Mouse (Mus musculus) G1E-ER4 (cell line): ENCODE data around the gene Grin2b. TPM values are rescaled to one million over a fixed set of nuclear protein-coding genes. Genes with fewer than 3 reads are reported as not detected.

Experiments
- GATA1 ChIP-seq: IDR thresholded peaks from one replicate; pipeline ENCODE4 v1.8.0; 2012; ENCODE audit warnings: low read length, inconsistent platforms
- polyA plus RNA-seq: library from polyadenylated mRNA; stranded (reverse); fragments of >175 nt; gene quantifications from 2 replicates; pipeline ENCODE4 v1.2.3, GENCODE M21; 2012

The Grin2b gene
- polyA plus RNA-seq, result not detected in 2 replicates

- no peak for TF ChIP-seq GATA1
These were observed at the start of gene Grin2b for GRCm38 (mm10) chr6:136173191-136173896. Gene Grin2b (minus strand): TSS chr6:136173511.

DNA sequence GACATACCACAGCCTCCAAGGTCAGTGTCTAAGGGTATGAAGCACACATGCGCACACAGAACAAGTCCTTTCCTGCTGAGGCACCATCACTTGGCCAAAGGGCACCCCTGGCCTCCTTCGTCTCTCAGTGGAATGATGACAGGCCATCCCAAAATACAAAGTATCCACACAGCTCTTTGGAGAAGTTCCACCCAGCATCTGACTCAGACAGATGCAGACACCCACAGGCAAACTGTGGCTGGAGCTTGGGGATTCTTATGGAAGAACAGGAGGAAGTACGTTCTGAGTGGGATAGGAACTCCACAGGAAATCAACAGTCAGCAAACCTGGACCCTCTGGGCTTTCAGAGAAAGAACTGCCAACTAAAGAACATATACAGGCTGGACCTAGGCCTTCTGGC, 48.6 kb upstream of the Grin2b start:
- no peak for TF ChIP-seq GATA1

DNA sequence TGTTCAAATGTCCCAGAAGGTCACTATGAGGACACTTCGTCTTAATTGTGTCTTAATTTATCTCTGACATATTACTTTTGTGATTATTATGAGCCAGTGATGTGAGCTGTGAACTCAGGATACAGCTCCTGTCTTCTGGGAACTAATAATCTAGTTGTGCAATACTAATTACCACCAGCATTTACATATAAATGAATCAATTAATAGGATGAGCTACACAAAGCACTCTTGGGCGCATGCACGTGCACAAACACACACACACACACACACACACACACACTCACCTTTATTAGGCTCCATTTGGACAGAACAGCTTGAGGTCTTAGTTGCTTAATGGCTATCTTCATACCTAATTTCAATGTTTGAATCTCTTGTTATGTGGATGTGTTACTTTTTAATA, 37.1 kb upstream of the Grin2b start:
- TF ChIP-seq GATA1, result no peak

DNA sequence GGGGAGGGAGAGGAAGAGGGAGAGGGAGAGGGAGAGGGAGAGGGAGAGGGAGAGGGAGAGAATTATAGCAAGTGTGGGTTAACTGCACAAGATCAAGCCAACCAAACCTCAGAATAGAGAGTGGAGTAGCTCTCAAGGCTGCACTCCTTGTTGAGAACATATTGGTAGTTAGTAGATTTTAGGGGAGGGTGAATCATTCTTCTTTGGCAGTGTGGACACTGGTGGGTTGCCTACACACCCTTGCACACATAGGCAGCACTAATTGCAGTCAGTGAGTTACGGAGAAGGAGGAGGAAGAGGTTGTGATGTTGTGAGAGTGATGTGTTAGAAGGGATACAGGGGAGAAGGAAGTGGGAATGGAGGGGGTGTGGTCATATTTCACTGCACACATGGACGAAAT, 26.5 kb upstream of the Grin2b start:
- TF ChIP-seq GATA1, result no peak

GRCm38 (mm10) chr6:136194616-136195015, 21.3 kb upstream of the Grin2b start:
- TF ChIP-seq GATA1, result no peak

DNA sequence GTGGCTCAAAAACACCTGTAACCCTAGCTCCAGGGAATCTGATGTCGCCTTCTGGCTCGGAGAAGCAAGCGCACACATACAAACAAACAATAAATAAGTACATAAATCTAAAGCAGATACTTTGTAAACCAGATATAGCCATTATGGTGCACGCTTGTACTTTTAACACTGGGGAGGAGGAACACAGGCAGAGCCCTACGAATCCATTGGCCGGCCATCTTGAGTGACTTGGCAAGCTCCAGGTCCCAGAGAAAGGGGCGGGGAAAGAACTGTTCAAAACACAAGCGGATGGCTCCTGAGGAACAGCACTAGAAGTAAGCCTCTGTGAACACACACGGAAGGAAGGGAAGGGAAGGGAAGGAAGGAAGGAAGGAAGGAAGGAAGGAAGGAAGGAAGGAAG, 4.8 kb upstream of the Grin2b start:
- TF ChIP-seq GATA1, result no peak

- no peak for TF ChIP-seq GATA1
These were observed 515 bp downstream of the Grin2b start for GRCm38 (mm10) chr6:136172801-136173190.

DNA sequence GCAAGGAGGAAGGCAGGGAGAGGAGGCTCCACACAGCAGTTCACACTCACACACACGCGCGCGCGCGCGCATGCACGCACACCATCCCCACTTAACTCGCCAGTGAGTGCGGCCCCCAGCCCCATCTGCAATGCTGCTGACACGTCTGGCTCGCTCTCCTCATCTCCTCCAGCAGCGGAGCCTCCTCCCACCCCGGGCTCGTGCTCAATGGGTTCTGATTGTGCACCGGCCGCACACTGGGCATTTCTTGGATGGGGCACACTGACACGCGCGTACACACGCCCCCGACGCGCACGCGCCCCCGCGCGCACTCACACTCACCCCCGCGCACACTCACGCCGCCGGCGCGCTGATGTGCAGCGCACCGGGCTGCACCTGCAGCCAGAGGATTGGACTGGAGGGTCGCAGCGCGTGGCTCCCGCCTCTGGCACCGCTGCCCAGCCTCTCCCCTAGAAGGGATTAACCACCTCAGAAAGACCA, 1.1 kb downstream of the Grin2b start:
- TF ChIP-seq GATA1, result no peak

- no peak for TF ChIP-seq GATA1
These were observed 2.0 kb downstream of the Grin2b start for GRCm38 (mm10) chr6:136171343-136171742.

GRCm38 (mm10) chr6:136170381-136170780, 2.9 kb downstream of the Grin2b start:
- TF ChIP-seq GATA1, result no peak

DNA sequence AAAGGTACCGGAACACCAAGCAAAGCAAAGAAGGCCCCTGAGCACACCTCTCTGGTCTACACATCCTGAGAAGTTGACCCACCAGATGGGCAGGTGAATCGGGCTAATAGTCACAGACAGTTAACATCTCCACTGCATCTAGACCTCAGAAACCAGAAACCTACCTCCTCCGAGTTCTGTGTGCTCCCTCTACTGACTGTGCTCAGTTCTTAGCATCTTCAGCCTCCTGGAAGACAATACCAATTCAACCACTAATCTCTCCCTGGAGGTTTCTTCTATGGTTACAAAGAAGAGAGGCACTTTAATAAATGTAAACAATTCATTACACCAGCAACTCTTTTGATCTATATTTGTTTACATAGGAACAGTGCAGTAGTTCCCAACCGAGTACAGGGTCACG, 6.0 kb downstream of the Grin2b start:
- TF ChIP-seq GATA1, result no peak

DNA sequence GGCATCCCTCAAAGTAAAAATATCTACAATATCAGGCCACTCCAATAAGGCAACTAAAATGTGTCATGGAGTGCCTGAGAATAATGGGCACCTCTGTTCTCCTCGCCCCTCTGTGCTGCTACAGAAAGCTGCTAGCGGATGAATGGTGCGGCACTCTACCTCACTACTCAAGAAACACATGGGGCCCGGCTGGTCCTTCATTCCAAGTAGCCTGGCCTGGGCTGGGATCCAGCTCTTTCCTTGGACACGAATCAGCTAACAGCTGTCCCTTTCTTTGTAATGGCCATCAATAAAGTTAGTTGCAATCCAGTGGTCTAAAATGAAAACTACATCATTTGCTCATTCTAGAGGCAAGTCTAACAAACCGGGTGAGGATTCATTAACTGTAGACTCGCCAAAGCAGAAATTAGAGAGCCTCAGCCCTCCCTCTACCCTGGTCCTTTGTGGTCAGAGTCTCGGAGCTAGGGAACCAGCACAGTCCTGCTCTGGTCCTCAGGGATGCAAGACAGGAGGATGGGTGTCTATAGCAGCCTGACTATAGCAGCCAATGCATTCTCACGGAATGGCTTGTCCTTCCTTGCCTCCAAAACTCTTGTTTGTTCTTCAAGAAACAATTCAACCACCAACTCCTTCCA, 7.8 kb downstream of the Grin2b start:
- no peak for TF ChIP-seq GATA1

- TF ChIP-seq GATA1, result no peak
These were observed 11.2 kb downstream of the Grin2b start for GRCm38 (mm10) chr6:136162090-136162489.

DNA sequence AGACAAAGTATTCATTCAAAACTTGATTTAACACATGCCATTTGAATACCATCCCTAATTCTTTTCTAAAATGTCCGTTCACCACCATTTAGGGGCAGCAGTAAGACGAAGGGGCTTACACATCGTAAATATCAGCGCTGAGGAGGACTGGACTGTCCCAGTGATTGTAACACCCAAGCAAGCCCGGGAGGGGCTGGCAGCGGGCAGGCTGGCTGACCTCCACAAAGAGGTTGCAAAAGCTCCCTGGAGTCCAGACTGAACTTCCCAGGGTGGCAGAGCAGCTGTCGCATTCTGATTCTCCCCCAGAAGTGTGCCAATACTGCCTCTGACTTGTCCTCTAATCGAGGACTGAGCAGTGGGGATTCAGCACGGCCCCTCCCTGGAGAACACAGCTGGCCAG, 19.9 kb downstream of the Grin2b start:
- no peak for TF ChIP-seq GATA1

DNA sequence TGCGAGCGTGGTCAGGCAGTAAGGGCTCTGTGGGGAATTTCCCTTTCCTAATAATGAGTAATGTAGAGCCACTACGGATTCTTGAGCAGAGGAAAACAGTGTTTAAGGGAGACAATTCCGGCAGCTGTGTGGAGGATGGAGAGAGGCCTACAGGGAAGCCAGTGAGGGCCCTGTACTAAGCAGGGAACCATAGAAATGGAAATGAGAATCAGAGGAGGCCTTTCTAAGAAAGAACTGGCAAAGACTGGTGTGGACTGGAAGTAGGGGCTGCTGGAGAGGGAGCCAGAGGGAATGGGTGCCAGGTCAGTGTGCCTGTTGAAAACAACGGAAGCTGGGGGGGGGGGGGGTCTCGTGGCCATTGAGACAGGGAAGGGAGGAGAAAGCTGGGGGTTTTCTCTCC, 23.2 kb downstream of the Grin2b start:
- TF ChIP-seq GATA1, result no peak

DNA sequence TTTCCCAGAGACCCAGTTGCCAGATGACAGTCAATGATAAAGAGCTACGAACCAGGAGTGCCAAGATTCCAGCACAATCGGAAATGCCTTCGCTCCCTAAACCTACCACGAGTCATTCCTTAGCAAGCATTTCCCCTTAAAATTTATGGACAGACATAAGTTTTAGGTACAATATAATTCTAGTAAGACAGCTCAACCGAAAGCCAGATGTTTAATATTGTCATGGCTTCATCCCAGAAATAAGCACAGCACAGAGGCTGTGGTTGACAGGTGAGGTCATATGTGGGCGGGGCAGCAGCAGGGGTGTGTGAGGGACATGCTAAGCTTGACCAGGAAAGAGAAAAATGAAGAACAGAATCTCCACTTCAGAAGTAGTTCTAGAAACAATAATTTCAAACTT, 33.3 kb downstream of the Grin2b start:
- TF ChIP-seq GATA1, result no peak

DNA sequence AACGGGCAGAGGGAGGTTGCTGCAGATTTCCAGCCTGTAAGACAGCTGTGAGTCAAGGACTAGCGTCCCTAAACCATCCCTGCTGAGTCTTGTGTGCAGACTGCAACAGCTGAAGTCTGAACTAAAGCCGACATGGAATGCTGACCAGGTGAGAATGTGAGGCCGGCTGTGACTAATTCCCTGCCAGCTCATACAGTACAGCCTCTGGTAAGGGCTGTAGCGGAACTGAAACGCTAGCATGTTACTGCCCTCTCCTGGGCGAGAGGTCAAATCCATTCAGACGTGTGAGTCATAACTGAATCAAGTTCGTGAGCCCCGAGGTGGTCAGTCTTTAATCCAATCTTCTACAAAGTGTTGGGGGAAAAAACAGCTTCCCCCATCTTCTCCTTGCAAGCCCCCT, 42.9 kb downstream of the Grin2b start:
- no peak for TF ChIP-seq GATA1
